26 mouse cellular contexts compared by ENCODE assay signal in genomic region chrX:142336207-142336606, GRCm38 (mm10). TPM values are rescaled to one million over a fixed set of nuclear protein-coding genes. Genes with fewer than 3 reads are reported as not detected.
"Had no signal": no experiment of that assay in that cellular context is flagged by ENCODE, and none has a peak within 500 bp of the region (broad histone marks: within the 10 kb centered on the region; RNA-seq: fewer than 3 reads in every experiment).

No protein-coding gene starts in this region.

- DNase-seq: kidney, adult 11 months; kidney, adult 8-10 months; kidney, postnatal 10 days; kidney, postnatal 36 days; layer of hippocampus, postnatal 36 days; left cerebral cortex, postnatal 4 days; retina, postnatal 1 day; right cerebral cortex, postnatal 25 days; spleen, adult 18-20 months; thymus, postnatal 25 days had no signal

- H3K9me3 ChIP-seq: intestine, embryonic 15.5 days; kidney, embryonic 15.5 days; limb, embryonic 12.5 days; limb, embryonic 15.5 days; liver, embryonic 15.5 days; lung, embryonic 15.5 days; midbrain, embryonic 12.5 days; neural tube, embryonic 13.5 days; stomach, embryonic 15.5 days had no signal

- H3K27me3 ChIP-seq: intestine, embryonic 15.5 days; limb, embryonic 15.5 days; liver, embryonic 15.5 days; lung, embryonic 15.5 days; neural tube, embryonic 13.5 days; stomach, embryonic 15.5 days had no signal

- H3K36me3 ChIP-seq: intestine, embryonic 15.5 days; kidney, embryonic 15.5 days; limb, embryonic 12.5 days; limb, embryonic 15.5 days; lung, embryonic 15.5 days; midbrain, embryonic 12.5 days; neural tube, embryonic 13.5 days; stomach, embryonic 15.5 days had no signal

- H3K27ac ChIP-seq: intestine, embryonic 15.5 days; kidney, embryonic 15.5 days; left cerebral cortex, adult 2 months; limb, embryonic 12.5 days; limb, embryonic 15.5 days; liver, embryonic 15.5 days; lung, embryonic 15.5 days; macrophage; midbrain, embryonic 12.5 days; neural tube, embryonic 13.5 days; stomach, embryonic 15.5 days had no signal

- ATAC-seq: intestine, embryonic 15.5 days; midbrain, embryonic 16.5 days had no signal

- H3K4me3 ChIP-seq: intestine, embryonic 15.5 days; kidney, embryonic 15.5 days; left cerebral cortex, adult 2 months; limb, embryonic 12.5 days; limb, embryonic 15.5 days; liver, embryonic 15.5 days; lung, embryonic 15.5 days; midbrain, embryonic 12.5 days; myocyte; neural tube, embryonic 13.5 days; stomach, embryonic 15.5 days had no signal

- H3K4me1 ChIP-seq: intestine, embryonic 15.5 days; kidney, embryonic 15.5 days; limb, embryonic 12.5 days; limb, embryonic 15.5 days; liver, embryonic 15.5 days; lung, embryonic 15.5 days; midbrain, embryonic 12.5 days; neural tube, embryonic 13.5 days; stomach, embryonic 15.5 days had no signal

- H3K4me2 ChIP-seq: intestine, embryonic 15.5 days; kidney, embryonic 15.5 days; limb, embryonic 12.5 days; limb, embryonic 15.5 days; liver, embryonic 15.5 days; lung, embryonic 15.5 days; midbrain, embryonic 12.5 days; neural tube, embryonic 13.5 days; stomach, embryonic 15.5 days had no signal

- H3K9ac ChIP-seq: intestine, embryonic 15.5 days; kidney, embryonic 15.5 days; limb, embryonic 12.5 days; limb, embryonic 15.5 days; liver, embryonic 15.5 days; lung, embryonic 15.5 days; midbrain, embryonic 12.5 days; neural tube, embryonic 13.5 days; stomach, embryonic 15.5 days had no signal

RNA-seq across cellular contexts. Expression of gene Kcne1l, which starts 30.1 kb away (rescaled TPM):
- total RNA-seq: megakaryocyte, adult 5-6 weeks; monocyte, adult 5-6 weeks; neutrophil, adult 5-6 weeks had no signal
- polyA plus RNA-seq: macrophage had no signal
